Mouse (Mus musculus): ENCODE measurements around the gene Lima1.
A peak's percentile ranks its signal among the peaks of the same experiment; 100 is the strongest.

Gene Lima1

GRCm38 (mm10) chr15:99754204-99754603 lies 121.1 kb downstream of the Lima1 start:
- TF ChIP-seq CTCF (conservative IDR thresholded peaks at IDR 0.05; ENCODE audit: low read length): no peak
- TF ChIP-seq POU5F1 (IDR thresholded peaks at IDR 0.05; ENCODE audit: borderline replicate concordance, low read length): no peak
- no peak for TF ChIP-seq NANOG (IDR thresholded peaks at IDR 0.05; ENCODE audit: borderline replicate concordance, low read length)
- H3K9me3 ChIP-seq (ENCODE audit: low read length): no peaks in the 10 kb centered on the region

GRCm38 (mm10) chr15:99740229-99740628 lies 135.0 kb downstream of the Lima1 start:
- peaks cover 90% of the 10 kb centered on the region for H3K36me3 ChIP-seq (ENCODE audit: insufficient read depth, low read length)
- no peak for TF ChIP-seq POU5F1 (IDR thresholded peaks at IDR 0.05; ENCODE audit: borderline replicate concordance, low read length)
- TF ChIP-seq NANOG (IDR thresholded peaks at IDR 0.05; ENCODE audit: borderline replicate concordance, low read length): no peak
- TF ChIP-seq CTCF (conservative IDR thresholded peaks at IDR 0.05; ENCODE audit: low read length): no peak
- no peaks in the 10 kb centered on the region for H3K27me3 ChIP-seq (ENCODE audit: insufficient read depth, low read length)
- H3K4me3 ChIP-seq (replicated peaks; ENCODE audit: low read length): no peak overlapping the region
- H3K9me3 ChIP-seq (ENCODE audit: low read length): no peaks in the 10 kb centered on the region
- H3K4me1 ChIP-seq (replicated peaks; ENCODE audit: low read depth, low read length): no peaks in the 10 kb centered on the region

More at GRCm38 (mm10) chr15:99754204-99754603, 121.1 kb downstream of the Lima1 start:
- peaks cover 8% of the 10 kb centered on the region; the same call in 1 of the 2 replicates for H3K36me3 ChIP-seq (ENCODE audit: insufficient read depth, low read length)
- no peaks in the 10 kb centered on the region for H3K27me3 ChIP-seq (ENCODE audit: insufficient read depth, low read length)
- no peak overlapping the region for H3K4me3 ChIP-seq (replicated peaks; ENCODE audit: low read length)
- no peaks in the 10 kb centered on the region for H3K4me1 ChIP-seq (replicated peaks; ENCODE audit: low read depth, low read length)

GRCm38 (mm10) chr15:99736675-99737074 lies 138.6 kb downstream of the Lima1 start:
- Histone ChIP-seq H3K4me1 (replicated peaks; ENCODE audit: low read depth, low read length) (peaks cover 7% of the 10 kb centered on the region), H3K27me3 (ENCODE audit: insufficient read depth, low read length) (no peaks in the 10 kb centered on the region), H3K36me3 (ENCODE audit: insufficient read depth, low read length) (peaks cover 89% of the 10 kb centered on the region), H3K4me3 (replicated peaks; ENCODE audit: low read length) (no peak overlapping the region), H3K9me3 (ENCODE audit: low read length) (no peaks in the 10 kb centered on the region)
- TF ChIP-seq POU5F1 (IDR thresholded peaks at IDR 0.05; ENCODE audit: borderline replicate concordance, low read length) (no peak), NANOG (IDR thresholded peaks at IDR 0.05; ENCODE audit: borderline replicate concordance, low read length) (no peak), CTCF (conservative IDR thresholded peaks at IDR 0.05; ENCODE audit: low read length) (no peak)

- no peaks in the 10 kb centered on the region for H3K9me3 ChIP-seq (ENCODE audit: low read length)
- H3K36me3 ChIP-seq (ENCODE audit: insufficient read depth, low read length): peaks cover 79% of the 10 kb centered on the region
- TF ChIP-seq POU5F1 (IDR thresholded peaks at IDR 0.05; ENCODE audit: borderline replicate concordance, low read length) (no peak), CTCF (conservative IDR thresholded peaks at IDR 0.05; ENCODE audit: low read length) (no peak), NANOG (IDR thresholded peaks at IDR 0.05; ENCODE audit: borderline replicate concordance, low read length) (no peak)
- no peak overlapping the region for H3K4me3 ChIP-seq (replicated peaks; ENCODE audit: low read length)
- H3K4me1 ChIP-seq (replicated peaks; ENCODE audit: low read depth, low read length): peaks cover 14% of the 10 kb centered on the region
- no peaks in the 10 kb centered on the region for H3K27me3 ChIP-seq (ENCODE audit: insufficient read depth, low read length)
These were observed 139.6 kb downstream of the Lima1 start for GRCm38 (mm10) chr15:99735631-99736030.

- Histone ChIP-seq H3K4me3 (replicated peaks; ENCODE audit: low read length) (no peak overlapping the region), H3K36me3 (ENCODE audit: insufficient read depth, low read length) (peaks cover 57% of the 10 kb centered on the region), H3K27me3 (ENCODE audit: insufficient read depth, low read length) (no peaks in the 10 kb centered on the region), H3K4me1 (replicated peaks; ENCODE audit: low read depth, low read length) (peaks cover 19% of the 10 kb centered on the region), H3K9me3 (ENCODE audit: low read length) (no peaks in the 10 kb centered on the region)
- TF ChIP-seq NANOG (IDR thresholded peaks at IDR 0.05; ENCODE audit: borderline replicate concordance, low read length): no peak
- no peak for TF ChIP-seq POU5F1 (IDR thresholded peaks at IDR 0.05; ENCODE audit: borderline replicate concordance, low read length)
These were observed 142.1 kb downstream of the Lima1 start for GRCm38 (mm10) chr15:99733186-99733585.

- Histone ChIP-seq H3K27me3 (ENCODE audit: insufficient read depth, low read length) (no peaks in the 10 kb centered on the region), H3K4me1 (replicated peaks; ENCODE audit: low read depth, low read length) (peaks cover 32% of the 10 kb centered on the region), H3K36me3 (ENCODE audit: insufficient read depth, low read length) (peaks cover 52% of the 10 kb centered on the region), H3K4me3 (replicated peaks; ENCODE audit: low read length) (no peak overlapping the region), H3K9me3 (ENCODE audit: low read length) (no peaks in the 10 kb centered on the region)
- no peak for TF ChIP-seq NANOG (IDR thresholded peaks at IDR 0.05; ENCODE audit: borderline replicate concordance, low read length)
- TF ChIP-seq CTCF (conservative IDR thresholded peaks at IDR 0.05; ENCODE audit: low read length): no peak
- TF ChIP-seq POU5F1 (IDR thresholded peaks at IDR 0.05; ENCODE audit: borderline replicate concordance, low read length): no peak
These were observed 143.6 kb downstream of the Lima1 start for GRCm38 (mm10) chr15:99731678-99732077.

GRCm38 (mm10) chr15:99731167-99731566 lies 144.1 kb downstream of the Lima1 start:
- Histone ChIP-seq H3K36me3 (ENCODE audit: insufficient read depth, low read length) (peaks cover 47% of the 10 kb centered on the region), H3K4me3 (replicated peaks; ENCODE audit: low read length) (no peak overlapping the region), H3K4me1 (replicated peaks; ENCODE audit: low read depth, low read length) (peaks cover 37% of the 10 kb centered on the region), H3K9me3 (ENCODE audit: low read length) (no peaks in the 10 kb centered on the region), H3K27me3 (ENCODE audit: insufficient read depth, low read length) (no peaks in the 10 kb centered on the region)
- TF ChIP-seq CTCF (conservative IDR thresholded peaks at IDR 0.05; ENCODE audit: low read length) (no peak), NANOG (IDR thresholded peaks at IDR 0.05; ENCODE audit: borderline replicate concordance, low read length) (no peak), POU5F1 (IDR thresholded peaks at IDR 0.05; ENCODE audit: borderline replicate concordance, low read length) (no peak)

GRCm38 (mm10) chr15:99729056-99729783 lies 146.0 kb downstream of the Lima1 start:
- Histone ChIP-seq H3K4me3 (replicated peaks; ENCODE audit: low read length) (no peak overlapping the region), H3K9me3 (ENCODE audit: low read length) (no peaks in the 10 kb centered on the region), H3K4me1 (replicated peaks; ENCODE audit: low read depth, low read length) (peaks cover 45% of the 10 kb centered on the region), H3K36me3 (ENCODE audit: insufficient read depth, low read length) (peaks cover 27% of the 10 kb centered on the region), H3K27me3 (ENCODE audit: insufficient read depth, low read length) (no peaks in the 10 kb centered on the region)
- TF ChIP-seq NANOG (IDR thresholded peaks at IDR 0.05; ENCODE audit: borderline replicate concordance, low read length) (no peak), POU5F1 (IDR thresholded peaks at IDR 0.05; ENCODE audit: borderline replicate concordance, low read length) (no peak), CTCF (conservative IDR thresholded peaks at IDR 0.05; ENCODE audit: low read length) (peak; percentile 25; the same call in 1 of the 2 replicates)

All from E14TG2a.4 (cell line).